Mouse (Mus musculus) Patski (cell line): ENCODE results near the gene Ust. TPM values are rescaled to one million over a fixed set of nuclear protein-coding genes. Genes with fewer than 3 reads are reported as not detected.

ENCODE experiments used
- ATAC-seq: fragments of 100-300 bp; one replicate; pipeline ENCODE4 v1.8.0; 2021
- CTCF ChIA-PET: fragments of 350-600 bp; sonication (Branson Sonifier 250); formaldehyde crosslinking; loops from one replicate; lab custom pipeline; 2022; ENCODE audit warnings: inconsistent platforms; lab: Charles Lee
- POLR2A ChIA-PET: fragments of 350-600 bp; sonication (Branson Sonifier 250); formaldehyde crosslinking; loops from one replicate; lab custom pipeline; 2022; ENCODE audit warnings: antibody characterized with exemption, inconsistent platforms; lab: Charles Lee
- DNase-seq: peaks from one replicate; pipeline ENCODE4 v3.0.0-alpha.2; 2011; ENCODE audit warnings: low read depth, low spot score
- H3K27me3 ChIP-seq: fragments of 371-371 bp; one replicate; pipeline ENCODE4 v1.5.1; 2021
- CTCF ChIP-seq: fragments of 100-300 bp; IDR thresholded peaks from one replicate; pipeline ENCODE4 v1.5.1; 2021
- in situ Hi-C: fragments of 300-500 bp; cut with MboI; formaldehyde crosslinking; loops from 3 replicates; pipeline ENCODE4 v1.11.1; 2018; ENCODE audit warnings: low pct_unique_long_range_greater_than_20kb, mixed read lengths
- polyA plus RNA-seq: library from polyadenylated mRNA; unstranded; gene quantifications from one replicate; pipeline ENCODE4 v1.2.3, GENCODE M21; 2021

Gene Ust
- polyA plus RNA-seq, 1 experiment from 2014 or later = 4.7 TPM

- ATAC-seq (no peak), DNase-seq (no peak)
- CTCF ChIA-PET = interaction anchor here (1.1 kb wide), 1 partner anchor 18 kb away, joined by 3 read pairs; no protein-coding TSS in a partner anchor
- TF ChIP-seq CTCF = no peak
- POLR2A ChIA-PET = no interaction called here
- in situ Hi-C loops = no loop called here
- H3K27me3 ChIP-seq = no peaks in the 10 kb centered on the region
These were observed 40.7 kb downstream of the Ust start for GRCm38 (mm10) chr10:8477936-8478335.

GRCm38 (mm10) chr10:8471995-8472394 lies 46.6 kb downstream of the Ust start:
- no peak for DNase-seq
- ChIA-PET CTCF (no interaction called here), POLR2A (interaction anchor here (1.1 kb wide), 1 partner anchor 10 kb away, joined by 4 read pairs; no protein-coding TSS in a partner anchor)
- TF ChIP-seq CTCF = no peak
- in situ Hi-C loops = no loop called here
- ATAC-seq = no peak
- no peaks in the 10 kb centered on the region for H3K27me3 ChIP-seq

GRCm38 (mm10) chr10:8471012-8471411 lies 47.6 kb downstream of the Ust start:
- CTCF ChIA-PET = no interaction called here

GRCm38 (mm10) chr10:8469516-8469915 lies 49.1 kb downstream of the Ust start:
- DNase-seq (no peak), ATAC-seq (no peak)
- CTCF ChIA-PET = no interaction called here
- H3K27me3 ChIP-seq = no peaks in the 10 kb centered on the region
- in situ Hi-C loops = no loop called here
- TF ChIP-seq CTCF = no peak
- POLR2A ChIA-PET = no interaction called here

More at GRCm38 (mm10) chr10:8471012-8471411, 47.6 kb downstream of the Ust start:
- DNase-seq (no peak), ATAC-seq (no peak)
- no peak for TF ChIP-seq CTCF
- POLR2A ChIA-PET = interaction anchor here (0.6 kb wide), 1 partner anchor 47 kb away, joined by 3 read pairs; no protein-coding TSS in a partner anchor
- H3K27me3 ChIP-seq = no peaks in the 10 kb centered on the region
- in situ Hi-C loops = no loop called here

GRCm38 (mm10) chr10:8468651-8469386 lies 49.8 kb downstream of the Ust start:
- ATAC-seq (no peak), DNase-seq (no peak)
- no peaks in the 10 kb centered on the region for H3K27me3 ChIP-seq
- CTCF ChIA-PET = no interaction called here
- TF ChIP-seq CTCF = no peak
- in situ Hi-C loops = no loop called here
- POLR2A ChIA-PET = no interaction called here

- no peak for DNase-seq
- TF ChIP-seq CTCF = no peak
- H3K27me3 ChIP-seq = no peaks in the 10 kb centered on the region
- ChIA-PET POLR2A (no interaction called here), CTCF (no interaction called here)
- in situ Hi-C loops = no loop called here
- ATAC-seq = no peak
These were observed 52.7 kb downstream of the Ust start for GRCm38 (mm10) chr10:8465918-8466317.

GRCm38 (mm10) chr10:8465216-8465615 lies 53.4 kb downstream of the Ust start:
- in situ Hi-C loops = no loop called here
- ChIA-PET CTCF (no interaction called here), POLR2A (no interaction called here)
- no peak for DNase-seq
- H3K27me3 ChIP-seq = no peaks in the 10 kb centered on the region
- no peak for ATAC-seq
- TF ChIP-seq CTCF = no peak

GRCm38 (mm10) chr10:8461372-8461771 lies 57.3 kb downstream of the Ust start:
- ChIA-PET POLR2A (no interaction called here), CTCF (no interaction called here)
- H3K27me3 ChIP-seq = no peaks in the 10 kb centered on the region
- TF ChIP-seq CTCF = no peak
- in situ Hi-C loops = no loop called here
- DNase-seq (no peak), ATAC-seq (no peak)

GRCm38 (mm10) chr10:8454711-8455110 lies 63.9 kb downstream of the Ust start:
- CTCF ChIA-PET = no interaction called here
- no peaks in the 10 kb centered on the region for H3K27me3 ChIP-seq
- TF ChIP-seq CTCF = no peak
- in situ Hi-C loops = no loop called here
- no peak for DNase-seq
- POLR2A ChIA-PET = no interaction called here
- no peak for ATAC-seq

- no peaks in the 10 kb centered on the region for H3K27me3 ChIP-seq
- in situ Hi-C loops = no loop called here
- POLR2A ChIA-PET = no interaction called here
- DNase-seq = no peak
- CTCF ChIA-PET = interaction anchor here (1.0 kb wide), 1 partner anchor 68 kb away, joined by 3 read pairs; no protein-coding TSS in a partner anchor
- TF ChIP-seq CTCF = no peak
- no peak for ATAC-seq
These were observed 70.9 kb downstream of the Ust start for GRCm38 (mm10) chr10:8447681-8448080.

- DNase-seq = no peak
- in situ Hi-C loops = no loop called here
- ChIA-PET CTCF (interaction anchor here (1.0 kb wide), 1 partner anchor 79 kb away, joined by 3 read pairs; no protein-coding TSS in a partner anchor), POLR2A (no interaction called here)
- TF ChIP-seq CTCF = no peak
- H3K27me3 ChIP-seq = no peaks in the 10 kb centered on the region
- ATAC-seq = no peak
These were observed 71.7 kb downstream of the Ust start for GRCm38 (mm10) chr10:8446972-8447371.
